Mouse (Mus musculus): ENCODE measurements around the gene Ppp1r9a. TPM values are rescaled to one million over a fixed set of nuclear protein-coding genes. Genes with fewer than 3 reads are reported as not detected.

Gene Ppp1r9a
- polyA plus RNA-seq, 1 experiment, result 0.13 TPM

DNA sequence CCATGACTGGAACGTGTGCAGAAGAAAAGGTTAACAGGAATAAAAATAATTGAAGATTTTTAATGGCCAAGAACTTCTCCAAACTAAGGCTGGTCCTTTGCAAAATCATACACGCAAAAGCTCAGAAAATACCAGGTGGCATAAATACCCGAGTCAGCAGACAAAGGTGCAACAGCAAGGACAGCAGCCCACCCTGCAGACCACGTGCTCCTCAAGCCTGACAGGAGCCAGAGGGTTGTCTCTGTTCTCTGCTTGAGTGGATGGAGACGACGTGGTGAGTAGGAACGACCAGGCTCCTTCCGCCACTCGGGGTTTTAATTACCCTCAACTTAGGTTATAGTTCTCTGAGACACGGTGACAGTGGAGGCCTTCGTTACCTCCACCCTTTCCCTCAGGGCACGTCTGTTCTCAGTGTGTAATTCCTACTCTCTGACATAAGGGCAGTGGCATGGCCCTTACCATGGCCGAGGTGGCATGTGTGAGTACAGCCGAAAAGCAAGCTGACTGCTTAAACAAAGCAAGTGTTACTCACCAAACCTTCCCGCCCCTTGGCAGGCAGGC is 91.0 kb downstream of the Ppp1r9a start:
- Histone ChIP-seq H3K4me2 (ENCODE audit: low read depth) (peak overlapping the region; percentile 21), H3K4me3 (no peak overlapping the region), H3K36me3 (ENCODE audit: control insufficient read depth, insufficient read depth) (no peaks in the 10 kb centered on the region), H3K27me3 (ENCODE audit: control insufficient read depth, insufficient read depth, insufficient read length) (no peaks in the 10 kb centered on the region), H3K79me2 (ENCODE audit: control insufficient read depth, insufficient read depth) (no peaks in the 10 kb centered on the region), H3ac (ENCODE audit: control insufficient read depth, insufficient read length) (no peak overlapping the region)
- no peak for TF ChIP-seq SRF (IDR thresholded peaks at IDR 0.05; ENCODE audit: control insufficient read depth, insufficient read length, low read depth)
- TF ChIP-seq MAX (IDR thresholded peaks at IDR 0.05; ENCODE audit: low read depth), result no peak
- TF ChIP-seq MYOG (IDR thresholded peaks at IDR 0.05; ENCODE audit: control insufficient read depth in 1 of 3, insufficient read depth in 1 of 3, insufficient read length in 2 of 3, low read depth in 2 of 3), result no peak
- no peak for TF ChIP-seq CEBPB (IDR thresholded peaks at IDR 0.05; ENCODE audit: insufficient read depth, poor library complexity, severe bottlenecking)
- TF ChIP-seq MYOD1 (IDR thresholded peaks at IDR 0.05; ENCODE audit: control insufficient read depth in 1 of 3, insufficient read length in 2 of 3, low read depth in 2 of 3), result no peak

DNA sequence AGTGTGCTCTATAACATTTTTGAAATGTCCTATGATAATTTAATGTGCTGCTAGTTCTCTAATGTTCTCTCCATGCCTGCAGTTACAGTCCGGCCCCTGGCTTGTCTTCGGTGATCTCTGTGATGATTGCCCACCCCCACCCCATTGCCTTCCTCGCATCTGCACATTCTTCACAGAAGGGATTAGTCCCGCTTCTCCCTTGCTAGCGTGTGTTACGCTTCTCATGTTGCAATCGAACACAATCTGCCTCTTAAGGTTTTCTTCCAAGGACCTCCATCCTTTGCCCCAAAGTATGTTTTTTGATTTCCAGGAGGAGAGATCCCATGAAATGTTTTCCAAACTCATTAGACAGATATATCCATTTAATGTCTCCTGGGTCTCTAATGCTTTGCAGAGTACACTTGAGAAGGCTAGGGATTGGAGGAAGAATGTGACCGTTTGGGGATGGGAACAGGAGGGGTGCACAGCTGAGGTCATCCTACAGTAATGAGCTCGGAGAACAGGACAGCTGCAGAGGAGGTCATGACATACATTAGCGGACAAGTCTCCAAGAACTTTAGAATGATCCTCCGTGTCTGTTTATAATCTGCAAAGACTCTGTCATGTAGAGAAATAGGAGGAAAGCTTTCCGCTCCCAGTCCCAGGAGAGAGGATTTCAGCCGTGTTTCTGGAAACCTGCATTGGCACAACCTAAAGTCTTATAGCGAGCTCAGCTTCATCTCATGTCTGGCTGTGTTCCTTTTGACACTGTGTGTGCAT is 91.6 kb downstream of the Ppp1r9a start:
- Histone ChIP-seq H3K27me3 (ENCODE audit: control insufficient read depth, insufficient read depth, insufficient read length) (no peaks in the 10 kb centered on the region), H3K4me2 (ENCODE audit: low read depth) (peak overlapping the region; percentile 21), H3ac (ENCODE audit: control insufficient read depth, insufficient read length) (no peak overlapping the region), H3K4me3 (no peak overlapping the region), H3K79me2 (ENCODE audit: control insufficient read depth, insufficient read depth) (no peaks in the 10 kb centered on the region), H3K36me3 (ENCODE audit: control insufficient read depth, insufficient read depth) (no peaks in the 10 kb centered on the region)
- no peak for TF ChIP-seq TCF12 (IDR thresholded peaks at IDR 0.05; ENCODE audit: insufficient read depth, poor library complexity, severe bottlenecking)
- no peak for TF ChIP-seq USF1 (IDR thresholded peaks at IDR 0.05; ENCODE audit: low read depth)
- TF ChIP-seq MYOD1 (IDR thresholded peaks at IDR 0.05; ENCODE audit: control insufficient read depth in 1 of 3, insufficient read length in 2 of 3, low read depth in 2 of 3), result peak in 2 of 3 experiments; percentile 26 to 53
- TF ChIP-seq TCF3 (IDR thresholded peaks at IDR 0.05; ENCODE audit: insufficient read length, low read depth), result no peak
- TF ChIP-seq CEBPB (IDR thresholded peaks at IDR 0.05; ENCODE audit: insufficient read depth, poor library complexity, severe bottlenecking), result no peak

DNA sequence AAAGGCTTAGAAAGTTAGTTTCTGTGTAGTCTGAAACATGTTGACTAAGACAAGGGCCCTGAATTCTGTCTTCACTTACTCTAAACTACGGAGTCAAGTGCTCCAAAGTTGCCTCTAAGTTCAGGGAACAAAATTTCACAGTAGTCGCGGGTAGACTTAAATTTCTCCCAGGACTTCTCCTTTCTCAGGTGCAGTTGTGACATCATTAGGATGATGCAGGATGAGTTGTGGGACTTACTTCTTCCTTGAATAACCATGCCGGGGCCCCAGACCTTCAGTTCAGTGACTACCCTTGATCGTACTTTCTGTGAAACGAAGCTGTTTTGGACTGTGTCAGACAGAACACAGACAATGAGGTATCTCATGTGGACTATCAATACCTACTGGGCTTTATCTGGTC is 94.9 kb downstream of the Ppp1r9a start:
- Histone ChIP-seq H3ac (ENCODE audit: control insufficient read depth, insufficient read length) (no peak overlapping the region), H3K4me2 (ENCODE audit: low read depth) (no peak overlapping the region), H3K36me3 (ENCODE audit: control insufficient read depth, insufficient read depth) (no peaks in the 10 kb centered on the region), H3K27me3 (ENCODE audit: control insufficient read depth, insufficient read depth, insufficient read length) (no peaks in the 10 kb centered on the region), H3K4me3 (no peak overlapping the region), H3K79me2 (ENCODE audit: control insufficient read depth, insufficient read depth) (no peaks in the 10 kb centered on the region)
- TF ChIP-seq SRF (IDR thresholded peaks at IDR 0.05; ENCODE audit: control insufficient read depth, insufficient read length, low read depth) (no peak), CEBPB (IDR thresholded peaks at IDR 0.05; ENCODE audit: insufficient read depth, poor library complexity, severe bottlenecking) (no peak), E2F4 (IDR thresholded peaks at IDR 0.05; ENCODE audit: insufficient read depth) (no peak), REST (IDR thresholded peaks at IDR 0.05; ENCODE audit: insufficient read depth, insufficient read length) (no peak), TCF12 (IDR thresholded peaks at IDR 0.05; ENCODE audit: insufficient read depth, poor library complexity, severe bottlenecking) (no peak), USF1 (IDR thresholded peaks at IDR 0.05; ENCODE audit: low read depth) (no peak), POLR2AphosphoS2 (IDR thresholded peaks at IDR 0.05; ENCODE audit: insufficient read length, low read depth) (no peak), MYOG (IDR thresholded peaks at IDR 0.05; ENCODE audit: control insufficient read depth in 1 of 3, insufficient read depth in 1 of 3, insufficient read length in 2 of 3, low read depth in 2 of 3) (no peak), MAX (IDR thresholded peaks at IDR 0.05; ENCODE audit: low read depth) (no peak), TCF3 (IDR thresholded peaks at IDR 0.05; ENCODE audit: insufficient read length, low read depth) (no peak), POLR2A (IDR thresholded peaks at IDR 0.05; ENCODE audit: insufficient read length, low read depth) (no peak), MYOD1 (IDR thresholded peaks at IDR 0.05; ENCODE audit: control insufficient read depth in 1 of 3, insufficient read length in 2 of 3, low read depth in 2 of 3) (no peak)

DNA sequence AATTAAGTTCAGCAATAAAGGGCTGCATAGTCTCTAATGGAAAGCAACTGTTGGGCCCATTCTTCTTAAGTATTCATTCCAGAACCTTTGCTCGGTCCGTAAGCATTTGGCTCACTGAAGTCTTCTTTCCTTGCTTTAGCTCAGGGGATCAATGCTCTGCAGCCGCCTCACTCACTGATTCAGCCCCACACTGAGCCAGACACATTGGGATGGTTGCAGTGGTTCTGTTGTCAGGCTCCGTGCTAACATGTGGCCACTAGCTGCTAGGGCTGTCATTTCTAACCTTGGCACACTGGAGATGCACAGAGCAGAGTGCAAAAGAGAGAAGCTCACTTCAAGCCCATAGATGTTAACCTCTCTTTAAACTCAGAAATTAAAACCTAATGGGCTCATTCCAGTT is 96.2 kb downstream of the Ppp1r9a start:
- no peak overlapping the region for H3ac ChIP-seq (ENCODE audit: control insufficient read depth, insufficient read length)
- no peaks in the 10 kb centered on the region for H3K79me2 ChIP-seq (ENCODE audit: control insufficient read depth, insufficient read depth)
- H3K4me2 ChIP-seq (ENCODE audit: low read depth), result no peak overlapping the region
- TF ChIP-seq POLR2AphosphoS2 (IDR thresholded peaks at IDR 0.05; ENCODE audit: insufficient read length, low read depth) (no peak), SRF (IDR thresholded peaks at IDR 0.05; ENCODE audit: control insufficient read depth, insufficient read length, low read depth) (no peak), MYOG (IDR thresholded peaks at IDR 0.05; ENCODE audit: control insufficient read depth in 1 of 3, insufficient read depth in 1 of 3, insufficient read length in 2 of 3, low read depth in 2 of 3) (no peak)
- no peaks in the 10 kb centered on the region for H3K27me3 ChIP-seq (ENCODE audit: control insufficient read depth, insufficient read depth, insufficient read length)
- H3K36me3 ChIP-seq (ENCODE audit: control insufficient read depth, insufficient read depth), result no peaks in the 10 kb centered on the region
- H3K4me3 ChIP-seq, result no peak overlapping the region

DNA sequence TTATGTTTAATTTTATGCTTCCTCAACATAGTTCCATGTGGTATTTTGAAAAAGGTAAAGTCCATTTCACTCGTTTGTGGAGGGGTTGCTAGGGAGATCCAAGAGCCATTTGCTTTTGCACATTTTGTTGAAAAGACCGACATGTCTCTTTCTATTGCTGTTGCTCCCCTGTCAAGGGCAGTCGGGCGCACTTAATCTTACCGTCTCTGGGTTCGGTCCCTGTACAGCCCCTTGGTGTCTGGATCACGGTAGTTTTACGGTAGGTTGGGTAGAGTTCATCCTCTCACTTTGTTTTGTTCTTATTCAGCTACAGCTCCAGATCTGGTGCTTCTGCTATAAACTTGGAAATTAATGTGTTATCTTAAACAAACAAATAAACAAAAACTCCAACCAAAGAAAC is 98.1 kb downstream of the Ppp1r9a start:
- no peaks in the 10 kb centered on the region for H3K79me2 ChIP-seq (ENCODE audit: control insufficient read depth, insufficient read depth)
- TF ChIP-seq CEBPB (IDR thresholded peaks at IDR 0.05; ENCODE audit: insufficient read depth, poor library complexity, severe bottlenecking) (no peak), POLR2AphosphoS2 (IDR thresholded peaks at IDR 0.05; ENCODE audit: insufficient read length, low read depth) (no peak), USF1 (IDR thresholded peaks at IDR 0.05; ENCODE audit: low read depth) (no peak), MAX (IDR thresholded peaks at IDR 0.05; ENCODE audit: low read depth) (no peak)

More for the DNA sequence above, 98.1 kb downstream of the Ppp1r9a start:
- H3K36me3 ChIP-seq (ENCODE audit: control insufficient read depth, insufficient read depth), result no peaks in the 10 kb centered on the region
- no peaks in the 10 kb centered on the region for H3K27me3 ChIP-seq (ENCODE audit: control insufficient read depth, insufficient read depth, insufficient read length)
- no peak overlapping the region for H3K4me2 ChIP-seq (ENCODE audit: low read depth)
- H3K4me3 ChIP-seq, result no peak overlapping the region
- H3ac ChIP-seq (ENCODE audit: control insufficient read depth, insufficient read length), result no peak overlapping the region

Data from myocyte (in vitro differentiated cells).